Mouse (Mus musculus): ENCODE results near the gene Cacng6.

Cacng6 gene

GRCm38 (mm10) chr7:3419941-3420340 lies 4.1 kb upstream of the Cacng6 start:
- no peak for DNase-seq (ENCODE audit: low spot score in 2 of 2)

- DNase-seq (ENCODE audit: low spot score in 2 of 2) = no peak
Observed at GRCm38 (mm10) chr7:3420466-3420865, 3.5 kb upstream of the Cacng6 start.

GRCm38 (mm10) chr7:3421297-3421696 lies 2.7 kb upstream of the Cacng6 start:
- DNase-seq (ENCODE audit: low spot score in 2 of 2) = no peak

GRCm38 (mm10) chr7:3422051-3422450 lies 1.9 kb upstream of the Cacng6 start:
- DNase-seq (ENCODE audit: low spot score in 2 of 2) = no peak

GRCm38 (mm10) chr7:3423430-3423829 lies 565 bp upstream of the Cacng6 start:
- DNase-seq (ENCODE audit: low spot score in 2 of 2) = no peak

GRCm38 (mm10) chr7:3425141-3425540 lies 1.1 kb downstream of the Cacng6 start:
- no peak for DNase-seq (ENCODE audit: low spot score in 2 of 2)

- DNase-seq (ENCODE audit: low spot score in 2 of 2) = no peak
Observed at GRCm38 (mm10) chr7:3430161-3430560, 6.2 kb downstream of the Cacng6 start.

- no peak for DNase-seq (ENCODE audit: low spot score in 2 of 2)
Observed at GRCm38 (mm10) chr7:3432066-3432465, 8.1 kb downstream of the Cacng6 start.

GRCm38 (mm10) chr7:3437941-3438340 lies 13.9 kb downstream of the Cacng6 start:
- no peak for DNase-seq (ENCODE audit: low spot score in 2 of 2)

- DNase-seq (ENCODE audit: low spot score in 2 of 2) = no peak
Observed at GRCm38 (mm10) chr7:3439984-3440383, 16.0 kb downstream of the Cacng6 start.

- no peak for DNase-seq (ENCODE audit: low spot score in 2 of 2)
Observed at GRCm38 (mm10) chr7:3440526-3440925, 16.5 kb downstream of the Cacng6 start.

GRCm38 (mm10) chr7:3442476-3443062 lies 18.6 kb downstream of the Cacng6 start:
- DNase-seq (ENCODE audit: low spot score in 2 of 2) = no peak

- DNase-seq (ENCODE audit: low spot score in 2 of 2) = no peak
Observed at GRCm38 (mm10) chr7:3444678-3445077, 20.7 kb downstream of the Cacng6 start.

- DNase-seq (ENCODE audit: low spot score in 2 of 2) = no peak
Observed at GRCm38 (mm10) chr7:3446584-3446983, 22.6 kb downstream of the Cacng6 start.

GRCm38 (mm10) chr7:3447026-3447425 lies 23.0 kb downstream of the Cacng6 start:
- DNase-seq (ENCODE audit: low spot score in 2 of 2) = no peak

- DNase-seq (ENCODE audit: low spot score in 2 of 2) = peak in 1 of 2 experiments; percentile 78
Observed at GRCm38 (mm10) chr7:3448737-3449454, 24.9 kb downstream of the Cacng6 start.

- DNase-seq (ENCODE audit: low spot score in 2 of 2) = no peak
Observed at GRCm38 (mm10) chr7:3450671-3451070, 26.7 kb downstream of the Cacng6 start.

GRCm38 (mm10) chr7:3451161-3451560 lies 27.2 kb downstream of the Cacng6 start:
- no peak for DNase-seq (ENCODE audit: low spot score in 2 of 2)

- no peak for DNase-seq (ENCODE audit: low spot score in 2 of 2)
Observed at GRCm38 (mm10) chr7:3452821-3453485, 29.0 kb downstream of the Cacng6 start.

- DNase-seq (ENCODE audit: low spot score in 2 of 2) = no peak
Observed at GRCm38 (mm10) chr7:3453486-3454183, 29.6 kb downstream of the Cacng6 start.

GRCm38 (mm10) chr7:3457111-3457840 lies 33.3 kb downstream of the Cacng6 start:
- DNase-seq (ENCODE audit: low spot score in 2 of 2) = peak in 1 of 2 experiments; percentile 50

GRCm38 (mm10) chr7:3457841-3458217 lies 33.8 kb downstream of the Cacng6 start:
- no peak for DNase-seq (ENCODE audit: low spot score in 2 of 2)
